Comparison of ENCODE assay signal across 16 mouse cellular contexts in the genomic region with DNA sequence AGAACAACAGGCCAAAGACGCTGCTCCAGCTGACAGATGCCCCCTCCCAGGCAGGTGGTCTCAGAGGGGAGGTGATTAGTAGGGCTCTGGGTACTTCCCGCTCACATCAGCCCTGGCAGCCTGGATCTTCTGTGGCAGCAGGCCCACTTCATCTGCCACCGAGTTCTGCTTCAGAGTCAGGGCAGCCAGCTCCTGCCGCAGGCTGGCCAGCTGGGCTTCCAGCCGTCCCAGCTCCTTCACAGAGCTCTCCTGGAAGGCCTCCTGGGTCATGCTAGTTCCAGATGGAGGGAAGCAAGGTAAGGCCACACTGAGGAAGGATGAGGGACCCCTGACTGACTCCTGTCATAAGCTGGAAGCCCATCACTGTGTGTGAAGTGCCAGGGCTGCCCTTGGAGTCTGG. TPM values are rescaled to one million over a fixed set of nuclear protein-coding genes. Genes with fewer than 3 reads are reported as not detected.
A peak's percentile ranks its signal among the peaks of the same experiment; 100 is the strongest.
DNase-seq lines count a peak whose midpoint lies in the region; ATAC-seq and TF ChIP-seq lines count a peak whose summit lies in the region.
"Had no signal": no experiment of that assay in that cellular context is flagged by ENCODE, and none has a peak within 500 bp of the region (broad histone marks: within the 10 kb centered on the region; RNA-seq: fewer than 3 reads in every experiment).

No protein-coding gene starts in this region.

- no peak for TF ChIP-seq EP300 in liver, postnatal 0 days (IDR thresholded peaks at IDR 0.05; ENCODE audit: low read depth)

- peaks cover 17% of the 10 kb centered on the region for H3K4me1 ChIP-seq in liver, postnatal 0 days (ENCODE audit: insufficient read depth)
- H3K4me1 ChIP-seq in liver, embryonic 12.5 days, result no peaks in the 10 kb centered on the region
- peaks cover 3% of the 10 kb centered on the region; the same call in 1 of the 2 replicates for H3K4me1 ChIP-seq in hindbrain, embryonic 15.5 days (replicated peaks)
- H3K4me1 ChIP-seq: heart, embryonic 13.5 days had no signal

- no peak overlapping the region for H3K4me2 ChIP-seq in liver, postnatal 0 days (ENCODE audit: low read depth, low read length)
- H3K4me2 ChIP-seq in liver, embryonic 12.5 days, result no peak overlapping the region
- H3K4me2 ChIP-seq in hindbrain, embryonic 15.5 days, result no peak overlapping the region
- H3K4me2 ChIP-seq: heart, embryonic 13.5 days; midbrain, embryonic 11.5 days had no signal

- H3K27me3 ChIP-seq in liver, postnatal 0 days (ENCODE audit: insufficient read depth, low read length), result no peaks in the 10 kb centered on the region
- no peaks in the 10 kb centered on the region for H3K27me3 ChIP-seq in liver, embryonic 12.5 days (replicated peaks)
- H3K27me3 ChIP-seq in hindbrain, embryonic 15.5 days, result no peaks in the 10 kb centered on the region
- H3K27me3 ChIP-seq: heart, embryonic 13.5 days had no signal

- no peak overlapping the region for H3K9ac ChIP-seq in liver, postnatal 0 days (replicated peaks)
- H3K9ac ChIP-seq in liver, embryonic 12.5 days, result no peak overlapping the region
- H3K9ac ChIP-seq in hindbrain, embryonic 15.5 days, result no peak overlapping the region
- H3K9ac ChIP-seq: heart, embryonic 13.5 days had no signal

- DNase-seq in gastrocnemius, adult 2 months, result peak; percentile 64
- no peak for DNase-seq in gastrocnemius, postnatal 36 days
- DNase-seq in liver, postnatal 0 days, result no peak
- DNase-seq in cerebellum, postnatal 36 days, result peak; percentile 38 to 44
- no peak for DNase-seq in ovary, postnatal 10 days (ENCODE audit: low spot score)
- DNase-seq: adrenal gland, adult 8-10 months; embryo, embryonic 11 days; gastrocnemius, postnatal 25 days; heart, postnatal 4 days; kidney, adult 11 months; kidney, postnatal 10 days; thymus, adult 2 months had no signal

- 78% methylated on average over 5 of the region's 5 CpGs for WGBS in liver, postnatal 0 days (ENCODE audit: insufficient replicate concordance)
- WGBS in liver, embryonic 12.5 days (ENCODE audit: insufficient replicate concordance), result 79% methylated on average over 5 of the region's 5 CpGs
- 55% methylated on average over 5 of the region's 5 CpGs for WGBS in hindbrain, embryonic 15.5 days

- no peak for ATAC-seq in liver, postnatal 0 days
- ATAC-seq in liver, embryonic 12.5 days, result no peak
- no peak for ATAC-seq in hindbrain, embryonic 15.5 days (ENCODE audit: low FRiP score, low read depth)

- peak overlapping the region; percentile 9; the same call in 1 of the 2 replicates for H3K4me3 ChIP-seq in gastrocnemius, adult 2 months
- H3K4me3 ChIP-seq in liver, postnatal 0 days (ENCODE audit: low read depth, low read length), result no peak overlapping the region
- H3K4me3 ChIP-seq in liver, embryonic 12.5 days, result no peak overlapping the region
- H3K4me3 ChIP-seq in hindbrain, embryonic 15.5 days, result no peak overlapping the region
- H3K4me3 ChIP-seq: heart, embryonic 13.5 days had no signal

- intact Hi-C loops in gastrocnemius, adult 2 months (cut with DNase I), result no loop called here
- intact Hi-C loops in gastrocnemius, postnatal 36 days (cut with DNase I), result no loop called here

- H3K36me3 ChIP-seq in liver, postnatal 0 days (replicated peaks; ENCODE audit: insufficient read depth, low read length), result peaks cover 83% of the 10 kb centered on the region
- peaks cover 68% of the 10 kb centered on the region for H3K36me3 ChIP-seq in liver, embryonic 12.5 days
- H3K36me3 ChIP-seq in hindbrain, embryonic 15.5 days, result peaks cover 73% of the 10 kb centered on the region

- H3K9me3 ChIP-seq in liver, postnatal 0 days (ENCODE audit: low read length), result no peaks in the 10 kb centered on the region
- H3K9me3 ChIP-seq in liver, embryonic 12.5 days (replicated peaks), result no peaks in the 10 kb centered on the region
- H3K9me3 ChIP-seq in hindbrain, embryonic 15.5 days, result no peaks in the 10 kb centered on the region
- H3K9me3 ChIP-seq: heart, embryonic 13.5 days had no signal

- H3K27ac ChIP-seq in gastrocnemius, adult 2 months, result peak overlapping the region; percentile 93
- H3K27ac ChIP-seq in liver, postnatal 0 days (ENCODE audit: low read depth), result 0 out of 2 replicates have a peak overlapping the region, but pooled peaks have one; percentile 7
- no peak overlapping the region for H3K27ac ChIP-seq in liver, embryonic 12.5 days
- peak overlapping the region; percentile 30; the same call in 1 of the 2 replicates for H3K27ac ChIP-seq in hindbrain, embryonic 15.5 days (replicated peaks)
- H3K27ac ChIP-seq: heart, embryonic 13.5 days had no signal

- no peak for TF ChIP-seq CTCF in gastrocnemius, adult 2 months (IDR thresholded peaks at IDR 0.05)
- TF ChIP-seq CTCF in liver, postnatal 0 days (IDR thresholded peaks at IDR 0.05; ENCODE audit: low read depth), result no peak

RNA-seq across cellular contexts. Expression of a gene that starts 14.0 kb away (rescaled TPM):
- 10 to 100 TPM; 88.4 to 92.5 TPM for total RNA-seq in gastrocnemius, adult 2 months (2021)
- 10 to 100 TPM; 76.2 to 86.8 TPM for total RNA-seq in gastrocnemius, postnatal 36 days (2021)
- 3.3 and 4.2 TPM in 2 replicates for polyA plus RNA-seq in liver, postnatal 0 days (2015; fragmentation: Nextera tagmentation; extraction: Ambion mirVana)
- 1.6 and 2.9 TPM in 2 replicates for polyA plus RNA-seq in liver, embryonic 12.5 days (2016; fragmentation: Nextera tagmentation; extraction: Ambion mirVana)
- 6.4 and 7.2 TPM in 2 replicates for polyA plus RNA-seq in hindbrain, embryonic 15.5 days (2015; fragmentation: Nextera tagmentation; extraction: Ambion mirVana)

RNA-seq across cellular contexts. Expression of a gene that starts 37.7 kb away (rescaled TPM):
- total RNA-seq in gastrocnemius, adult 2 months (2021), result 10 to 100 TPM; 24.4 to 28.5 TPM
- total RNA-seq in gastrocnemius, postnatal 36 days (2021), result 10 to 100 TPM; 22.5 to 24.2 TPM
- 14.8 and 16.8 TPM in 2 replicates for polyA plus RNA-seq in liver, postnatal 0 days (2015; fragmentation: Nextera tagmentation; extraction: Ambion mirVana)
- polyA plus RNA-seq in liver, embryonic 12.5 days (2016; fragmentation: Nextera tagmentation; extraction: Ambion mirVana), result 48.3 and 50.0 TPM in 2 replicates
- 49.4 and 50.1 TPM in 2 replicates for polyA plus RNA-seq in hindbrain, embryonic 15.5 days (2015; fragmentation: Nextera tagmentation; extraction: Ambion mirVana)

RNA-seq across cellular contexts. Expression of a gene that starts 40.6 kb away (rescaled TPM):
- total RNA-seq in gastrocnemius, adult 2 months (2021), result 10 to 100 TPM; 12.3 to 18.7 TPM
- total RNA-seq in gastrocnemius, postnatal 36 days (2021), result 10 to 100 TPM; 12.1 to 13.3 TPM
- polyA plus RNA-seq in liver, postnatal 0 days (2015; fragmentation: Nextera tagmentation; extraction: Ambion mirVana), result 13.3 and 13.9 TPM in 2 replicates
- 37.7 and 38.3 TPM in 2 replicates for polyA plus RNA-seq in liver, embryonic 12.5 days (2016; fragmentation: Nextera tagmentation; extraction: Ambion mirVana)
- 23.2 and 24.5 TPM in 2 replicates for polyA plus RNA-seq in hindbrain, embryonic 15.5 days (2015; fragmentation: Nextera tagmentation; extraction: Ambion mirVana)

RNA-seq across cellular contexts. Expression of a gene that starts 49.3 kb away (rescaled TPM):
- 1 to 10 TPM; 4.2 to 6.2 TPM for total RNA-seq in gastrocnemius, adult 2 months (2021)
- 1 to 10 TPM; 4.9 to 6.0 TPM for total RNA-seq in gastrocnemius, postnatal 36 days (2021)
- 9.7 and 10.2 TPM in 2 replicates for polyA plus RNA-seq in liver, postnatal 0 days (2015; fragmentation: Nextera tagmentation; extraction: Ambion mirVana)
- polyA plus RNA-seq in liver, embryonic 12.5 days (2016; fragmentation: Nextera tagmentation; extraction: Ambion mirVana), result 13.5 and 14.0 TPM in 2 replicates
- polyA plus RNA-seq in hindbrain, embryonic 15.5 days (2015; fragmentation: Nextera tagmentation; extraction: Ambion mirVana), result 68.7 and 69.6 TPM in 2 replicates

RNA-seq across cellular contexts. Expression of a gene that starts 57.6 kb away (rescaled TPM):
- 10 to 100 TPM; 52.8 to 78.6 TPM for total RNA-seq in gastrocnemius, adult 2 months (2021)
- total RNA-seq in gastrocnemius, postnatal 36 days (2021), result 10 to 100 TPM; 56.5 to 60.2 TPM
- 123 and 126 TPM in 2 replicates for polyA plus RNA-seq in liver, postnatal 0 days (2015; fragmentation: Nextera tagmentation; extraction: Ambion mirVana)
- polyA plus RNA-seq in liver, embryonic 12.5 days (2016; fragmentation: Nextera tagmentation; extraction: Ambion mirVana), result 209 and 217 TPM in 2 replicates
- 224 and 236 TPM in 2 replicates for polyA plus RNA-seq in hindbrain, embryonic 15.5 days (2015; fragmentation: Nextera tagmentation; extraction: Ambion mirVana)

Comparison
In these comparisons a context has a peak if more than half of its experiments do, and no peak if none do; other contexts are left out.
1. DNase-seq: peak in gastrocnemius, adult 2 months (single experiment) and cerebellum, postnatal 36 days (2 of 2); none in gastrocnemius, postnatal 36 days (0 of 2), liver, postnatal 0 days (single experiment) and ovary, postnatal 10 days (single experiment).